Mouse (Mus musculus) heart, adult 2 months (tissue): ENCODE data around the gene Prkag2.

Experiments used
- CTCF ChIP-seq: fragments of 200-600 bp; IDR thresholded peaks from 2 replicates; pipeline ENCODE4 v1.8.1; 2022; ENCODE audit warnings: antibody characterized with exemption, mild to moderate bottlenecking, moderate library complexity
- POLR2A ChIP-seq: fragments of 200-500 bp; IDR thresholded peaks from 2 replicates; pipeline ENCODE4 v1.6.1; 2011; ENCODE audit warnings: mild to moderate bottlenecking, low read depth, low read length, control low read depth; ENCODE audit not compliant: insufficient read depth

GRCm38 (mm10) chr5:25030276-25030681, 70.2 kb downstream of the Prkag2 start:
- TF ChIP-seq POLR2A (no peak), CTCF (no peak)
